Mouse (Mus musculus) hindbrain, postnatal 0 days (tissue): ENCODE results near the gene Mdga1. TPM values are rescaled to one million over a fixed set of nuclear protein-coding genes. Genes with fewer than 3 reads are reported as not detected.

ENCODE experiments used
- ATAC-seq: fragments of 200-750 bp; cut with Nextera tagmentation; 2 replicates; pipeline ENCODE4 v1.8.0; 2017; ENCODE audit warnings: mild to moderate bottlenecking, moderate TSS enrichment, moderate library complexity
- DNase-seq: peaks from one replicate; pipeline ENCODE4 v3.0.0-alpha.2; 2015; ENCODE audit warnings: low spot score
- H3K27ac ChIP-seq: fragments of 300-500 bp; sonication (generic); 2 replicates; pipeline ENCODE4 v1.5.1; 2014; ENCODE audit warnings: mild to moderate bottlenecking
- H3K27me3 ChIP-seq: fragments of 300-500 bp; sonication (generic); 2 replicates; pipeline ENCODE4 v1.6.1; 2014; ENCODE audit warnings: low read length, mixed read lengths; ENCODE audit not compliant: insufficient read depth
- H3K36me3 ChIP-seq: fragments of 300-500 bp; sonication (generic); 2 replicates; pipeline ENCODE4 v1.6.1; 2014; ENCODE audit warnings: low read length, mixed read lengths; ENCODE audit not compliant: insufficient read depth
- H3K4me1 ChIP-seq: fragments of 300-500 bp; sonication (generic); 2 replicates; pipeline ENCODE4 v1.6.1; 2014; ENCODE audit warnings: antibody characterized with exemption, low read length, mixed read lengths; ENCODE audit not compliant: insufficient read depth
- H3K4me2 ChIP-seq: fragments of 300-500 bp; sonication (generic); 2 replicates; pipeline ENCODE4 v1.6.1; 2014; ENCODE audit warnings: low read depth, mild to moderate bottlenecking, low read length, moderate library complexity, mixed read lengths
- H3K4me3 ChIP-seq: fragments of 300-500 bp; sonication (generic); 2 replicates; pipeline ENCODE4 v1.5.1; 2014; ENCODE audit warnings: low read length
- H3K9ac ChIP-seq: fragments of 300-500 bp; sonication (generic); replicated peaks from 2 replicates; pipeline ENCODE4 v1.6.1; 2014; ENCODE audit warnings: mild to moderate bottlenecking, low read length, moderate library complexity, mixed read lengths
- H3K9me3 ChIP-seq: fragments of 300-500 bp; sonication (generic); 2 replicates; pipeline ENCODE4 v1.6.1; 2016; ENCODE audit warnings: low read length, mixed read lengths
- CTCF ChIP-seq: IDR thresholded peaks from 2 replicates; pipeline ENCODE4 v1.5.1; 2016; ENCODE audit warnings: antibody characterized with exemption, control low read depth, low read depth
- WGBS: fragments of 180-500 bp; shearing (Covaris S2); extraction: QIAGEN DNeasy Blood & Tissue Kit; methylation state at CpG from one replicate; pipeline ENCODE4 v1.1.7; 2014; 5-methylcytosine and 5-hydroxymethylcytosine counted together
- polyA plus RNA-seq: library from polyadenylated mRNA; unstranded; fragments of >200 nt; fragmentation: Nextera tagmentation; extraction: Ambion mirVana; gene quantifications from 2 replicates; pipeline ENCODE4 v1.2.1, GENCODE M21; 2015
- total RNA-seq: library from RNA; depleted of rRNA; stranded (reverse); fragments of >200 nt; gene quantifications from 2 replicates; pipeline ENCODE4 v1.2.3, GENCODE M21; 2014

The Mdga1 gene
- total and polyA plus RNA-seq, 2 experiments from 2014 or later, result 16.7 to 104 TPM

DNA sequence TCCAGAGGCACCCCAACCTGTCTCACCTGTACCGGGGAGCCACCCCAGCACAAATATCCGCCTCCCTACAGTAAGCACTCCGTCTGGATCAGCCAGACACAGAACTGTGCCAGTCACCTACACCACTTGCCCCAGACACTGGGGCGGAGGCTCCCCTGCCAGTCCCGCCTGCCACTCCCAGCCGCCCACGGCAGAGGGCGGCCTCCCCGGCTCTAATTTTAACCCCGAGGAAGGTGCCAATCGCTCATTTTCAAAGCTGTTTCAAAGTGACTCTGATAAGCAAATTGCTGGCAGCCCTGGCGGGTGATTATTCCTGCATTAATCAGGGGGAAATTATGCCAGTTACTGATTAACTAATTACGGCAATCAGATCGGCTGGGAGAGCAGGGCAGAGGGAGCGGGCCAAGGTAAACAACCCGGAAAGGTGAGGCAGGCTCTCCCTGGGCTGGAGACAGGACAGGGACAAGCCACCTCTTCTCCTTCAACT, 41.1 kb downstream of the Mdga1 start:
- DNase-seq, result peak; percentile 54
- TF ChIP-seq CTCF, result no peak; the same call in 1 of the 2 replicates
- no peaks in the 10 kb centered on the region for H3K9me3 ChIP-seq
- H3K27me3 ChIP-seq, result no peaks in the 10 kb centered on the region
- 0 out of 2 replicates have a peak, but pooled peaks cover 5% of the 10 kb centered on the region for H3K4me1 ChIP-seq
- no peak overlapping the region for H3K4me2 ChIP-seq
- H3K36me3 ChIP-seq, result no peaks in the 10 kb centered on the region
- H3K9ac ChIP-seq, result no peak overlapping the region
- no peak overlapping the region for H3K4me3 ChIP-seq
- no peak overlapping the region for H3K27ac ChIP-seq
- ATAC-seq, result no peak
- 31% methylated on average over 16 of the region's 16 CpGs for WGBS

DNA sequence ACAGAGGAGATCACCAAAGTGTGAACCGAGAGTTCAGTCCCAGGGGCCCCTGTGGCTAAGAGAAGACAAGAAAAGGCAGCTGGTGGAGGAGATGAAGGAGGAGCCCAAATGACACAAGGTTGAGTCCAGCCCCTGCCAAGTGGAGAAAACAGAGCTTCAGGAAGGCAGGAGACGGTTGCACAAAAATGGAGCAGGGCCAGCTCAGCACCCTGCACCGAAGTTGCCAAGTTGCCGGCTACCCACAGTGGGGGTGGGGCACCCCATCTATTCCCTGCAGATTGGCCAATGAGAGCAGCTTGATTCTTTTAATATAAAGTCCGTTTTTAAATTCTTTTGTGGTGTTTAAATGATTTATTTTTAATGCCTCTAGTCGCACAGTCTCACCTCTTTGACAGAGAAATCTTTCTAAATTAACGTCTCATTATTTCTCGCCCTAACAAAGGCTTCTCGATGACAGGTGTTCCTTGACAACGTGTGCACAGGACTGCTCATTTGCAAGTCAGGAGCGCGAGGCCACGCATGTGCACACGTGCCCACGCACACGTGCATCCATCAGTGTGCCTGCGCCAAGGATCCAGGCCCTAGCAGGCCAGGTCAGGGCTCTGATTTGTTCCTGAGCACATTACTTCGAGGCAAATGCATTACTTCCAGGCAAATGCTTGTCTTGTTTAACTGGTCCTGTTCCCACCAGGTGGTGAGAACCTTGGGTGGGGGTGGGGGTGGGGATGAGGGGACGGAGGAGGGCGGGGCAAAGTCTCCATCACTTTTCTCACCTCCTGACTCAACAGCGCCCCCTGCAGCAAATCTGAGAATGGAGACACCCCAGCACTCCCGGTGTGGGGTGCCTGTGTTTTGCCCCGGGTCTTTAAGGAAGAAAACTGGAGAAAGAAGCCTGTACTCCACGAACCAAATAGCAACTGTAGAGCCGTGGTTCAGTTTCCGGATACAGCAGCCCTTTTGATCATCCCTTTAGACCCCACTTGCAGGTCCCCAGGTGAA, 44.0 kb downstream of the Mdga1 start:
- ATAC-seq (no peak), DNase-seq (no peak)
- Histone ChIP-seq H3K36me3 (no peaks in the 10 kb centered on the region), H3K27ac (no peak overlapping the region), H3K27me3 (no peaks in the 10 kb centered on the region), H3K9me3 (no peaks in the 10 kb centered on the region), H3K4me2 (no peak overlapping the region), H3K4me1 (0 out of 2 replicates have a peak, but pooled peaks cover 5% of the 10 kb centered on the region), H3K9ac (no peak overlapping the region), H3K4me3 (no peak overlapping the region)
- no peak for TF ChIP-seq CTCF
- 58% methylated on average over 26 of the region's 26 CpGs for WGBS

DNA sequence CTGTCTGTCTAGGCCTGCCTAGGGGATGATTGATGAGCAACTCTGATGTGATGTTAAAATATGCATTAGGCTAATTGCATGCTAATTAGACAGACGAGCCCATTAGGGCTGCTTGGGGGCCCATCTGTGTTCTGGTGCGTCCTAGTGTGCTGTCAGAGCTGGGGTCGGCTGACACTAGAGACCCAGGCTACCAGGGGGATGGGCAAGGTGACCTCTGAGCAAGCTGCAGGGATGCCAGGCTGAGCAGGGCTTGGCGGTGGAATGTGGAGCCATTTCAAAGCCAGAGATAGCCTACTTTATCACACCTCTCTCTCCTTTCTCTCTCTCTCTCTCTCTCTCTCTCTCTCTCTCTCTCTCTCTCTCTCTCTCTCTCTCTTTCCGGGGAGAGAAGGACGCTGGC, 49.8 kb downstream of the Mdga1 start:
- Histone ChIP-seq H3K9ac (no peak overlapping the region), H3K36me3 (no peaks in the 10 kb centered on the region), H3K27ac (no peak overlapping the region), H3K9me3 (no peaks in the 10 kb centered on the region), H3K27me3 (no peaks in the 10 kb centered on the region), H3K4me1 (peaks cover 5% of the 10 kb centered on the region), H3K4me3 (no peak overlapping the region), H3K4me2 (no peak overlapping the region)
- no peak for ATAC-seq
- 41% methylated on average over 6 of the region's 6 CpGs for WGBS
- no peak for TF ChIP-seq CTCF
- DNase-seq, result no peak

DNA sequence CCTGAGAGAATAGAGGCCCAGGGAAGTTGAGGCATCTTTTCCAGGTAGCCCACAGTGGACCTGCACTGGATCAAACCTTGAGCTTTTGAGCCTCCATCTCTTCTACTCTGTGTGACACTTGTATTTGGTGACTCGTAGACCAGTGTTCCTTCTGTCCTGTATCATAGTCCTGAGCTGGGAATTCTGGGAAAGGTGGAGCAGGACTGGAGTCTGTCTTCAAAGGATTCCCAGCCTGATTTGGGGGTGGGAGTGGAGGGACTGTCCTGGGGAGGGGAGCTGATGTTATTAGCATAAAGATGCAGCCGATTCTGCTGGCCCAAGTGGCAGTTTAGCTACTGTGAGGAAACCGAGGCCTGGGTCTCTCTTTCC, 50.4 kb downstream of the Mdga1 start:
- no peak for TF ChIP-seq CTCF
- DNase-seq, result no peak
- H3K9me3 ChIP-seq, result no peaks in the 10 kb centered on the region
- no peak overlapping the region for H3K9ac ChIP-seq
- no peak overlapping the region for H3K27ac ChIP-seq
- 32% methylated on average over 3 of the region's 3 CpGs for WGBS
- no peak overlapping the region for H3K4me3 ChIP-seq
- H3K27me3 ChIP-seq, result no peaks in the 10 kb centered on the region
- H3K36me3 ChIP-seq, result no peaks in the 10 kb centered on the region
- 0 out of 2 replicates have a peak, but pooled peaks have one; percentile 2 for ATAC-seq
- no peak overlapping the region for H3K4me2 ChIP-seq
- H3K4me1 ChIP-seq, result peaks cover 5% of the 10 kb centered on the region

DNA sequence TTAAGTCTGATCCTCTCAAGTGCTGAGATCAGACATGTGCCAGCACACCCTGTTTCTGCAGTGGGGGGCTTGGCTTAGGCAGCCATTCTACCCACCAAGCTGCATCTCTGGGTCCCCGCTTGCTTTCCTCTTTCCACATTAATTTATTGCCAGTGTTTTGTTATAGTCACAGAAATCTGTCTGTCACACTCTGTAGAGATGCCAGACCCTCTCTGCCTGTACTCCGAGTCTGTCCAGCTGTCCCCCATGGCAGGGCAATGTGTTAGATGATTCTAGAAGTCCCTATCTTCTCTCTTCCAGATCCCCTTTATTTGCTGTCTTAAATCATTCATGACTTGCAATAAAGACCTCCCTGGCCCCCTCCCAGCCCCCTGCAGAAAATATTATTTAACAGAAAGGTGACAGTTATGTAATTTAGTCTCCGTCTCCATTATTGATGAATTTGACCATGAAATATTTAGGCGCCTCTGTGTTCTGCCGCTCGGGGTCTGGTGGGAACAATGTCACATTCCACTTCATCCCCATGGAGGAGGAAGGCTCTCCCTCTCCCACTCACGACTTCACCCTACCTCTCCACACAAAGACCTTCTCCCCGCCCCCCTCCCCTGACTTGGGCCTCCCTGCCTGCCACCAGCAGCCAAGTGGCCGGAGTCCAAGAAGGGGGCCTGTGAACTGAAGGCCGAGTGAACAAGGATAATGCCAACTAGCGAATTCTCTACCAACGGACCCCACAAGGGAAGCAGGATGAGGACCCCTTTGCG, 50.9 kb downstream of the Mdga1 start:
- H3K4me2 ChIP-seq, result no peak overlapping the region
- no peaks in the 10 kb centered on the region for H3K27me3 ChIP-seq
- no peaks in the 10 kb centered on the region for H3K36me3 ChIP-seq
- DNase-seq (peak; percentile 75), ATAC-seq (peak; percentile 47; the same call in 1 of the 2 replicates)
- H3K9ac ChIP-seq, result no peak overlapping the region
- TF ChIP-seq CTCF, result no peak
- no peak overlapping the region for H3K4me3 ChIP-seq
- H3K9me3 ChIP-seq, result no peaks in the 10 kb centered on the region
- H3K27ac ChIP-seq, result peak overlapping the region; percentile 21; the same call in 1 of the 2 replicates
- peaks cover 5% of the 10 kb centered on the region for H3K4me1 ChIP-seq
- 31% methylated on average over 13 of the region's 13 CpGs for WGBS

DNA sequence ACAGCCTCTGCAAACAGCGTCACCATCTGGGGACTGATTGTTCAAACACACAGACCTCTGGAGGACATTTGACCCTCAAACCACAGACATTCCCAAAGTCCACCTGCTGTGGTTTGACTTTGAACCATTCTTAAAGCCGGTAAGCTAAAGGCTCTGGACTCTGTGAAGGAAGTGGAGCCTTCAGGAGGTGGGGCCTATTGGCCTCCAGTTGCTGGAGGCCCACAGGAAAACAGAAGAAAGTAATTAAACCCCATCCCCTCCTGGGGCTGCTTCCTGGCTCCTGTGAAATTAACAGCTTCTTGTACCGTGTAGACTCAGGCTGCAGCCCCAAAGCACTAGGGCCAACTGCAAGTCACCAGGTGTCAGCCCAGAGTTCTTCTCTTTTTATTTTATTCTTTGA, 52.9 kb downstream of the Mdga1 start:
- Histone ChIP-seq H3K9ac (no peak overlapping the region), H3K4me3 (no peak overlapping the region), H3K4me2 (no peak overlapping the region), H3K27me3 (no peaks in the 10 kb centered on the region), H3K36me3 (no peaks in the 10 kb centered on the region), H3K27ac (no peak overlapping the region), H3K4me1 (peaks cover 5% of the 10 kb centered on the region), H3K9me3 (no peaks in the 10 kb centered on the region)
- no peak for TF ChIP-seq CTCF
- ATAC-seq, result no peak
- DNase-seq, result no peak
- 29% methylated on average over 3 of the region's 3 CpGs for WGBS
